Mouse (Mus musculus): ENCODE results near the gene Rnh1. TPM values are rescaled to one million over a fixed set of nuclear protein-coding genes. Genes with fewer than 3 reads are reported as not detected.

Rnh1 gene
- polyA plus RNA-seq, 1 experiment = 48.5 TPM

- Histone ChIP-seq H3K4me3 (ENCODE audit: low read depth, low read length) (peak overlapping the region; percentile 93), H3K9ac (ENCODE audit: low read depth, poor library complexity, severe bottlenecking) (peak overlapping the region; percentile 90), H3K27ac (ENCODE audit: insufficient read depth, low read length) (peak overlapping the region; percentile 34; the same call in 1 of the 2 replicates), H3K9me3 (replicated peaks; ENCODE audit: control insufficient read depth, insufficient read depth, low read length, poor library complexity, severe bottlenecking) (no peaks in the 10 kb centered on the region), H3K4me1 (ENCODE audit: control insufficient read depth, insufficient read depth, low read length) (peaks cover 7% of the 10 kb centered on the region), H3K36me3 (ENCODE audit: control insufficient read depth, insufficient read depth, low read length, poor library complexity, severe bottlenecking) (peaks cover 13% of the 10 kb centered on the region), H3K27me3 (ENCODE audit: control insufficient read depth, insufficient read depth, low read length, poor library complexity, severe bottlenecking) (no peaks in the 10 kb centered on the region)
- TF ChIP-seq EP300 (IDR thresholded peaks at IDR 0.05; ENCODE audit: insufficient read depth, low read depth, low read length) (no peak), CTCF (IDR thresholded peaks at IDR 0.05; ENCODE audit: low read depth, low read length) (no peak), POLR2A (IDR thresholded peaks at IDR 0.05; ENCODE audit: insufficient read depth, low read length) (no peak)
Measured at GRCm38 (mm10) chr7:141192776-141193347, 20.2 kb upstream of the Rnh1 start.

GRCm38 (mm10) chr7:141191796-141192685 is 19.4 kb upstream of the Rnh1 start:
- H3K9ac ChIP-seq (ENCODE audit: low read depth, poor library complexity, severe bottlenecking) = no peak overlapping the region; the same call in 1 of the 2 replicates
- H3K27me3 ChIP-seq (ENCODE audit: control insufficient read depth, insufficient read depth, low read length, poor library complexity, severe bottlenecking) = no peaks in the 10 kb centered on the region
- H3K27ac ChIP-seq (ENCODE audit: insufficient read depth, low read length) = no peak overlapping the region
- peaks cover 13% of the 10 kb centered on the region for H3K36me3 ChIP-seq (ENCODE audit: control insufficient read depth, insufficient read depth, low read length, poor library complexity, severe bottlenecking)
- H3K4me3 ChIP-seq (ENCODE audit: low read depth, low read length) = no peak overlapping the region
- TF ChIP-seq CTCF (IDR thresholded peaks at IDR 0.05; ENCODE audit: low read depth, low read length) (no peak), POLR2A (IDR thresholded peaks at IDR 0.05; ENCODE audit: insufficient read depth, low read length) (no peak), EP300 (IDR thresholded peaks at IDR 0.05; ENCODE audit: insufficient read depth, low read depth, low read length) (no peak)
- no peaks in the 10 kb centered on the region for H3K9me3 ChIP-seq (replicated peaks; ENCODE audit: control insufficient read depth, insufficient read depth, low read length, poor library complexity, severe bottlenecking)
- H3K4me1 ChIP-seq (ENCODE audit: control insufficient read depth, insufficient read depth, low read length) = peaks cover 7% of the 10 kb centered on the region

- Histone ChIP-seq H3K9me3 (replicated peaks; ENCODE audit: control insufficient read depth, insufficient read depth, low read length, poor library complexity, severe bottlenecking) (no peaks in the 10 kb centered on the region), H3K4me1 (ENCODE audit: control insufficient read depth, insufficient read depth, low read length) (peaks cover 7% of the 10 kb centered on the region), H3K27me3 (ENCODE audit: control insufficient read depth, insufficient read depth, low read length, poor library complexity, severe bottlenecking) (no peaks in the 10 kb centered on the region), H3K9ac (ENCODE audit: low read depth, poor library complexity, severe bottlenecking) (no peak overlapping the region), H3K36me3 (ENCODE audit: control insufficient read depth, insufficient read depth, low read length, poor library complexity, severe bottlenecking) (peaks cover 13% of the 10 kb centered on the region), H3K27ac (ENCODE audit: insufficient read depth, low read length) (no peak overlapping the region), H3K4me3 (ENCODE audit: low read depth, low read length) (no peak overlapping the region)
- no peak for TF ChIP-seq CTCF (IDR thresholded peaks at IDR 0.05; ENCODE audit: low read depth, low read length)
- no peak for TF ChIP-seq POLR2A (IDR thresholded peaks at IDR 0.05; ENCODE audit: insufficient read depth, low read length)
- no peak for TF ChIP-seq EP300 (IDR thresholded peaks at IDR 0.05; ENCODE audit: insufficient read depth, low read depth, low read length)
Measured at GRCm38 (mm10) chr7:141191036-141191435, 18.4 kb upstream of the Rnh1 start.

GRCm38 (mm10) chr7:141190220-141190619 is 17.6 kb upstream of the Rnh1 start:
- Histone ChIP-seq H3K9me3 (replicated peaks; ENCODE audit: control insufficient read depth, insufficient read depth, low read length, poor library complexity, severe bottlenecking) (no peaks in the 10 kb centered on the region), H3K27ac (ENCODE audit: insufficient read depth, low read length) (no peak overlapping the region), H3K9ac (ENCODE audit: low read depth, poor library complexity, severe bottlenecking) (no peak overlapping the region), H3K4me3 (ENCODE audit: low read depth, low read length) (no peak overlapping the region), H3K4me1 (ENCODE audit: control insufficient read depth, insufficient read depth, low read length) (peaks cover 7% of the 10 kb centered on the region), H3K36me3 (ENCODE audit: control insufficient read depth, insufficient read depth, low read length, poor library complexity, severe bottlenecking) (peaks cover 13% of the 10 kb centered on the region), H3K27me3 (ENCODE audit: control insufficient read depth, insufficient read depth, low read length, poor library complexity, severe bottlenecking) (no peaks in the 10 kb centered on the region)
- TF ChIP-seq EP300 (IDR thresholded peaks at IDR 0.05; ENCODE audit: insufficient read depth, low read depth, low read length) (no peak), POLR2A (IDR thresholded peaks at IDR 0.05; ENCODE audit: insufficient read depth, low read length) (no peak)

DNA sequence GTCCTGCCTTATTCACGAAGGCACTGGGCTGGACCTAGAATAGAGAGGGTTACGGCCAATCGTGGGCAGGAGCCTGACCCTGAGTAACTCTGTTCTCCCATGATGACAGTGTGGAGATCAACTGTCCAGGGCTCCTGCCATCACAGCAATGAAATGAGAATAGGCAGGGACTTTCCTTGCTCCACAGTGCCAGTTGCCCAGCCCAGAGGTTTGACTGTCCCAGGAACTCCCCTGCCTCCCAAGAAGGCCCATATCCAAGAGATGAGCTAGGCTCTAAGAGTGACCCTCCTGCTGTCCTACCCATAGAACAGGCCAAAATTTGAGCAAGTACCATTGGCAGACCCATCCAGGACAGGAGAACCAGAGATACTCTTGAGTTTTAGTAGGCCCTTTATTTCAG is 16.1 kb upstream of the Rnh1 start:
- TF ChIP-seq CTCF (IDR thresholded peaks at IDR 0.05; ENCODE audit: low read depth, low read length) = no peak
- TF ChIP-seq EP300 (IDR thresholded peaks at IDR 0.05; ENCODE audit: insufficient read depth, low read depth, low read length) = no peak
- TF ChIP-seq POLR2A (IDR thresholded peaks at IDR 0.05; ENCODE audit: insufficient read depth, low read length) = no peak
- Histone ChIP-seq H3K4me1 (ENCODE audit: control insufficient read depth, insufficient read depth, low read length) (peaks cover 7% of the 10 kb centered on the region), H3K9ac (ENCODE audit: low read depth, poor library complexity, severe bottlenecking) (no peak overlapping the region), H3K27ac (ENCODE audit: insufficient read depth, low read length) (no peak overlapping the region), H3K27me3 (ENCODE audit: control insufficient read depth, insufficient read depth, low read length, poor library complexity, severe bottlenecking) (no peaks in the 10 kb centered on the region), H3K4me3 (ENCODE audit: low read depth, low read length) (no peak overlapping the region), H3K36me3 (ENCODE audit: control insufficient read depth, insufficient read depth, low read length, poor library complexity, severe bottlenecking) (peaks cover 13% of the 10 kb centered on the region), H3K9me3 (replicated peaks; ENCODE audit: control insufficient read depth, insufficient read depth, low read length, poor library complexity, severe bottlenecking) (no peaks in the 10 kb centered on the region)

- Histone ChIP-seq H3K9me3 (replicated peaks; ENCODE audit: control insufficient read depth, insufficient read depth, low read length, poor library complexity, severe bottlenecking) (no peaks in the 10 kb centered on the region), H3K4me1 (ENCODE audit: control insufficient read depth, insufficient read depth, low read length) (peaks cover 7% of the 10 kb centered on the region), H3K4me3 (ENCODE audit: low read depth, low read length) (no peak overlapping the region), H3K36me3 (ENCODE audit: control insufficient read depth, insufficient read depth, low read length, poor library complexity, severe bottlenecking) (peaks cover 13% of the 10 kb centered on the region), H3K27me3 (ENCODE audit: control insufficient read depth, insufficient read depth, low read length, poor library complexity, severe bottlenecking) (no peaks in the 10 kb centered on the region), H3K27ac (ENCODE audit: insufficient read depth, low read length) (no peak overlapping the region), H3K9ac (ENCODE audit: low read depth, poor library complexity, severe bottlenecking) (no peak overlapping the region)
- TF ChIP-seq EP300 (IDR thresholded peaks at IDR 0.05; ENCODE audit: insufficient read depth, low read depth, low read length) (no peak), CTCF (IDR thresholded peaks at IDR 0.05; ENCODE audit: low read depth, low read length) (no peak), POLR2A (IDR thresholded peaks at IDR 0.05; ENCODE audit: insufficient read depth, low read length) (no peak)
Measured at GRCm38 (mm10) chr7:141188194-141188593, 15.5 kb upstream of the Rnh1 start.
